Mouse (Mus musculus) cortical plate, adult 2 months (tissue): ENCODE results near the gene Socs3.

ENCODE experiments used
- CTCF ChIP-seq: fragments of 200-500 bp; IDR thresholded peaks from 2 replicates; pipeline ENCODE4 v1.5.1; 2011; ENCODE audit warnings: mild to moderate bottlenecking, control low read depth, low read length; ENCODE audit not compliant: insufficient read depth; ENCODE audit errors: extremely low read depth
- POLR2A ChIP-seq: fragments of 200-500 bp; IDR thresholded peaks from 2 replicates; pipeline ENCODE4 v1.6.1; 2011; ENCODE audit warnings: mild to moderate bottlenecking, low read length, control low read depth; ENCODE audit not compliant: insufficient read depth; ENCODE audit errors: extremely low read depth

GRCm38 (mm10) chr11:117951391-117951790 lies 18.5 kb downstream of the Socs3 start:
- no peak for TF ChIP-seq CTCF
- no peak for TF ChIP-seq POLR2A
